Mouse (Mus musculus) lung, embryonic 15.5 days (tissue): Measurements from ENCODE around the gene Zcchc4. TPM values are rescaled to one million over a fixed set of nuclear protein-coding genes. Genes with fewer than 3 reads are reported as not detected.
"Not testable (repeated sequence)": the region's sequence is repeated elsewhere in the genome, so short reads cannot be mapped to it uniquely, and the experiment has no call there.

Experiments
- ATAC-seq: fragments of 200-750 bp; cut with Nextera tagmentation; 2 replicates; pipeline ENCODE4 v1.8.0; 2017; ENCODE audit warnings: moderate number of reproducible peaks, borderline replicate concordance; ENCODE audit not compliant: low FRiP score, low TSS enrichment; ENCODE audit errors: extremely low read depth
- H3K27ac ChIP-seq: fragments of 300-500 bp; sonication (generic); 2 replicates; pipeline ENCODE4 v1.5.1; 2015; ENCODE audit warnings: moderate library complexity, mild to moderate bottlenecking, inconsistent platforms
- H3K27me3 ChIP-seq: fragments of 300-500 bp; sonication (generic); 2 replicates; pipeline ENCODE4 v1.6.1; 2015; ENCODE audit warnings: inconsistent platforms
- H3K36me3 ChIP-seq: fragments of 300-500 bp; sonication (generic); 2 replicates; pipeline ENCODE4 v1.6.1; 2015; ENCODE audit warnings: inconsistent platforms
- H3K4me1 ChIP-seq: fragments of 300-500 bp; sonication (generic); 2 replicates; pipeline ENCODE4 v1.6.1; 2015; ENCODE audit warnings: inconsistent platforms
- H3K4me2 ChIP-seq: fragments of 300-500 bp; sonication (generic); 2 replicates; pipeline ENCODE4 v1.6.1; 2015; ENCODE audit warnings: inconsistent platforms, mild to moderate bottlenecking, moderate library complexity
- H3K4me3 ChIP-seq: fragments of 300-500 bp; sonication (generic); 2 replicates; pipeline ENCODE4 v1.5.1; 2015; ENCODE audit warnings: mild to moderate bottlenecking, inconsistent platforms
- H3K9ac ChIP-seq: fragments of 300-500 bp; sonication (generic); 2 replicates; pipeline ENCODE4 v1.6.1; 2015; ENCODE audit warnings: inconsistent platforms
- H3K9me3 ChIP-seq: fragments of 300-500 bp; sonication (generic); 2 replicates; pipeline ENCODE4 v1.6.1; 2016; ENCODE audit warnings: inconsistent platforms
- WGBS: fragments of 180-500 bp; shearing (Covaris S2); methylation state at CpG from one replicate; pipeline ENCODE4 v1.1.7; 2015; 5-methylcytosine and 5-hydroxymethylcytosine counted together
- polyA plus RNA-seq: library from polyadenylated mRNA; unstranded; fragments of >200 nt; fragmentation: Nextera tagmentation; extraction: Ambion mirVana; gene quantifications from 2 replicates; pipeline ENCODE4 v1.2.1, GENCODE M21; 2015

The Zcchc4 gene
- polyA plus RNA-seq, 1 experiment from 2014 or later, result 15.3 TPM

GRCm38 (mm10) chr5:52755989-52756388 is 19.2 kb upstream of the Zcchc4 start:
- Histone ChIP-seq H3K36me3 (peaks cover 31% of the 10 kb centered on the region), H3K27me3 (no peaks in the 10 kb centered on the region), H3K9me3 (0 out of 2 replicates have a peak, but pooled peaks cover 3% of the 10 kb centered on the region), H3K4me2 (no peak overlapping the region), H3K9ac (no peak overlapping the region), H3K4me3 (no peak overlapping the region), H3K4me1 (no peaks in the 10 kb centered on the region), H3K27ac (peak overlapping the region; percentile 63)
- peak; percentile 59; the same call in 1 of the 2 replicates for ATAC-seq
- WGBS, result 63% methylated on average over 6 of the region's 6 CpGs

- Histone ChIP-seq H3K36me3 (peaks cover 18% of the 10 kb centered on the region), H3K4me3 (no peak overlapping the region), H3K27me3 (no peaks in the 10 kb centered on the region), H3K4me2 (no peak overlapping the region), H3K9me3 (no peaks in the 10 kb centered on the region), H3K4me1 (no peaks in the 10 kb centered on the region), H3K9ac (no peak overlapping the region), H3K27ac (no peak overlapping the region; the same call in 1 of the 2 replicates)
- ATAC-seq, result no peak
- WGBS, result 73% methylated on average over 7 of the region's 7 CpGs
These were observed 12.6 kb upstream of the Zcchc4 start for GRCm38 (mm10) chr5:52762586-52762985.

GRCm38 (mm10) chr5:52774267-52774666 is 942 bp upstream of the Zcchc4 start:
- no peak overlapping the region for H3K9ac ChIP-seq
- no peaks in the 10 kb centered on the region for H3K9me3 ChIP-seq
- no peaks in the 10 kb centered on the region for H3K4me1 ChIP-seq
- H3K4me3 ChIP-seq, result no peak overlapping the region
- 89% methylated on average over 5 of the region's 5 CpGs for WGBS
- H3K4me2 ChIP-seq, result no peak overlapping the region
- no peaks in the 10 kb centered on the region for H3K27me3 ChIP-seq
- ATAC-seq, result no peak
- no peak overlapping the region for H3K27ac ChIP-seq
- peaks cover 15% of the 10 kb centered on the region; the same call in 1 of the 2 replicates for H3K36me3 ChIP-seq

GRCm38 (mm10) chr5:52776466-52777354 is 1.5 kb downstream of the Zcchc4 start:
- H3K27me3 ChIP-seq, ATAC-seq, H3K9ac ChIP-seq, H3K4me1 ChIP-seq, H3K27ac ChIP-seq, H3K4me3 ChIP-seq, H3K9me3 ChIP-seq, H3K4me2 ChIP-seq, H3K36me3 ChIP-seq: not testable (repeated sequence)
- whole genome bisulfite sequencing, result 88% methylated on average over 8 of the region's 8 CpGs

- 0 out of 2 replicates have a peak, but pooled peaks cover 2% of the 10 kb centered on the region for H3K36me3 ChIP-seq
- peak overlapping the region; percentile 52 for H3K4me2 ChIP-seq
- no peaks in the 10 kb centered on the region for H3K9me3 ChIP-seq
- 4% methylated on average over 37 of the region's 37 CpGs for WGBS
- H3K27ac ChIP-seq, result peak overlapping the region; percentile 60; the same call in 1 of the 2 replicates
- peak overlapping the region; percentile 75 for H3K9ac ChIP-seq
- H3K4me1 ChIP-seq, result no peaks in the 10 kb centered on the region
- H3K4me3 ChIP-seq, result peak overlapping the region; percentile 84
- H3K27me3 ChIP-seq, result no peaks in the 10 kb centered on the region
- peak; percentile 96 for ATAC-seq
These were observed 7.5 kb downstream of the Zcchc4 start for GRCm38 (mm10) chr5:52782523-52783250.

- Histone ChIP-seq H3K36me3 (0 out of 2 replicates have a peak, but pooled peaks cover 2% of the 10 kb centered on the region), H3K4me2 (peak overlapping the region; percentile 52), H3K4me1 (no peaks in the 10 kb centered on the region), H3K9ac (peak overlapping the region; percentile 75), H3K9me3 (no peaks in the 10 kb centered on the region), H3K4me3 (peak overlapping the region; percentile 84), H3K27me3 (no peaks in the 10 kb centered on the region), H3K27ac (peak overlapping the region; percentile 60; the same call in 1 of the 2 replicates)
- ATAC-seq, result peak; percentile 32; the same call in 1 of the 2 replicates
- WGBS, result 0% methylated on average over 9 of the region's 9 CpGs
These were observed 8.0 kb downstream of the Zcchc4 start for GRCm38 (mm10) chr5:52783251-52783620.

GRCm38 (mm10) chr5:52783957-52784356 is 8.7 kb downstream of the Zcchc4 start:
- H3K4me2 ChIP-seq, result peak overlapping the region; percentile 52; the same call in 1 of the 2 replicates
- no peak overlapping the region for H3K9ac ChIP-seq
- 0 out of 2 replicates have a peak, but pooled peaks cover 2% of the 10 kb centered on the region for H3K36me3 ChIP-seq
- no peaks in the 10 kb centered on the region for H3K4me1 ChIP-seq
- H3K27me3 ChIP-seq, result no peaks in the 10 kb centered on the region
- no peaks in the 10 kb centered on the region for H3K9me3 ChIP-seq
- ATAC-seq, result no peak
- peak overlapping the region; percentile 84; the same call in 1 of the 2 replicates for H3K4me3 ChIP-seq
- 63% methylated on average over 2 of the region's 2 CpGs for WGBS
- no peak overlapping the region for H3K27ac ChIP-seq

- no peak overlapping the region for H3K4me2 ChIP-seq
- 76% methylated on average over 7 of the region's 7 CpGs for WGBS
- no peak overlapping the region for H3K4me3 ChIP-seq
- no peak for ATAC-seq
- H3K9ac ChIP-seq, result no peak overlapping the region
- H3K36me3 ChIP-seq, result 0 out of 2 replicates have a peak, but pooled peaks cover 2% of the 10 kb centered on the region
- H3K27ac ChIP-seq, result no peak overlapping the region
- H3K9me3 ChIP-seq, result no peaks in the 10 kb centered on the region
- H3K4me1 ChIP-seq, result no peaks in the 10 kb centered on the region
- no peaks in the 10 kb centered on the region for H3K27me3 ChIP-seq
These were observed 11.5 kb downstream of the Zcchc4 start for GRCm38 (mm10) chr5:52786556-52787322.

- 95% methylated on average over 9 of the region's 9 CpGs for WGBS
- H3K27me3 ChIP-seq, result no peaks in the 10 kb centered on the region
- ATAC-seq, result no peak
- H3K9me3 ChIP-seq, result no peaks in the 10 kb centered on the region
- peaks cover 21% of the 10 kb centered on the region; the same call in 1 of the 2 replicates for H3K36me3 ChIP-seq
- H3K4me2 ChIP-seq, result no peak overlapping the region
- no peak overlapping the region for H3K27ac ChIP-seq
- H3K9ac ChIP-seq, result no peak overlapping the region
- H3K4me3 ChIP-seq, result no peak overlapping the region
- H3K4me1 ChIP-seq, result no peaks in the 10 kb centered on the region
These were observed 18.0 kb downstream of the Zcchc4 start for GRCm38 (mm10) chr5:52793230-52793629.

- Histone ChIP-seq H3K36me3 (peaks cover 21% of the 10 kb centered on the region; the same call in 1 of the 2 replicates), H3K27me3 (no peaks in the 10 kb centered on the region), H3K27ac (no peak overlapping the region), H3K4me2 (no peak overlapping the region), H3K9me3 (no peaks in the 10 kb centered on the region), H3K4me1 (no peaks in the 10 kb centered on the region), H3K9ac (no peak overlapping the region), H3K4me3 (no peak overlapping the region)
- no peak for ATAC-seq
- 88% methylated on average over 9 of the region's 9 CpGs for WGBS
These were observed 18.9 kb downstream of the Zcchc4 start for GRCm38 (mm10) chr5:52794109-52794508.

GRCm38 (mm10) chr5:52799274-52799985 is 24.2 kb downstream of the Zcchc4 start:
- 87% methylated on average over 12 of the region's 12 CpGs for WGBS
- H3K9me3 ChIP-seq, result no peaks in the 10 kb centered on the region
- no peak for ATAC-seq
- H3K9ac ChIP-seq, result no peak overlapping the region
- no peak overlapping the region for H3K4me3 ChIP-seq
- no peak overlapping the region for H3K4me2 ChIP-seq
- no peaks in the 10 kb centered on the region for H3K27me3 ChIP-seq
- H3K27ac ChIP-seq, result no peak overlapping the region
- no peaks in the 10 kb centered on the region for H3K4me1 ChIP-seq
- H3K36me3 ChIP-seq, result peaks cover 26% of the 10 kb centered on the region; the same call in 1 of the 2 replicates
